Mouse (Mus musculus): ENCODE data around the gene Vmn1r155.
"Not testable (repeated sequence)": the region's sequence is repeated elsewhere in the genome, so short reads cannot be mapped to it uniquely, and the experiment has no call there.

The Vmn1r155 gene

DNA sequence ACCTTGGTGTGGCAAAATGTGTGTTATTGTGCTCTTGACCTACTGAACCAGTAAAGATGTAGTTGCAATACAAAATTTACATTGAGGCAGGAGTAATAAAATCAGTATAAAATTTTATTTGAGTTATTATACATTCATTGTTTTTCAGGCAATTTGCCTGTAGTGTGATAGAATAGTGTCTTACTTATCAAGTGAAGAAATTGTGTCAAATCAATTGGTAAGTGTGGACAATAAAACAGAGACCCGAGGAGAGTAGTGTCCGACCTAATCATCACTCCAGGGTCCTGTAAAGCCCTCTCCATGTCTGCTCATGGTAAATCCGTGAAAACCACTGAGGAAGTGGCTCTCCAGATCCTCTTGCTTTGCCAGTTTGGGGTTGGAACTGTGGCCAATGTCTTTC is at the start of gene Vmn1r155:
TSS of gene Vmn1r155 (plus strand) at position 301 of the 400 bp plus-strand sequence.
- not testable (repeated sequence) for DNase-seq (ENCODE audit: low spot score)

DNA sequence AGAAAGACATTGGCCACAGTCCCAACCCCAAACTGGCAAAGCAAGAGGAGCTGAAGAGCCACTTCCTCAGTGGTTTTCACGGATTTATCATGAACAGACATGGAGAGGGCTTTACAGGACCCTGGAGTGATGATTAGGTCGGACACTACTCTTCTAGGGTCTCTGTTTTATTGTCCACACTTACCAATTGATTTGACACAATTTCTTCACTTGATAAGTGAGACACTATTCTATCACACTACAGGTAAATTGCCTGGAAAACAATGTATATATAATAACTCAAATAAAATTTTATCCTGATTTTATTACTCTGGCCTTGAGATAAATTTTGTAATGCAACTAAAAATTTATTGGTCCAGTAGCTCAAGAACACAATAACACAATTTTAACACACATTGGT is 34.4 kb downstream of the Vmn1r155 start, which contains the start of gene Gm8693:
TSS of gene Gm8693 (minus strand) at position 101 of the 400 bp plus-strand sequence.
- DNase-seq (ENCODE audit: low spot score) = not testable (repeated sequence)

Data from layer of hippocampus, adult 9-10 months (tissue).